Mouse (Mus musculus) forelimb bud, embryonic 11.5 days (tissue): ENCODE results near the gene Slc5a7.

Experiments
- DNase-seq: peaks from one replicate; pipeline ENCODE4 v3.0.0-alpha.2; 2012; ENCODE audit warnings: low read depth, low spot score

Slc5a7 gene

GRCm38 (mm10) chr17:54298934-54299333, at the start of gene Slc5a7:
Gene Slc5a7 (minus strand): TSS chr17:54299034.
- DNase-seq: no peak

- no peak for DNase-seq
Measured at GRCm38 (mm10) chr17:54347672-54348071, 48.8 kb upstream of the Slc5a7 start.

GRCm38 (mm10) chr17:54343395-54343794, 44.6 kb upstream of the Slc5a7 start:
- peak; percentile 57 for DNase-seq

- DNase-seq: peak; percentile 11
Measured at GRCm38 (mm10) chr17:54298232-54298924, 456 bp downstream of the Slc5a7 start.

- DNase-seq: no peak
Measured at GRCm38 (mm10) chr17:54250783-54251182, 48.1 kb downstream of the Slc5a7 start.

DNA sequence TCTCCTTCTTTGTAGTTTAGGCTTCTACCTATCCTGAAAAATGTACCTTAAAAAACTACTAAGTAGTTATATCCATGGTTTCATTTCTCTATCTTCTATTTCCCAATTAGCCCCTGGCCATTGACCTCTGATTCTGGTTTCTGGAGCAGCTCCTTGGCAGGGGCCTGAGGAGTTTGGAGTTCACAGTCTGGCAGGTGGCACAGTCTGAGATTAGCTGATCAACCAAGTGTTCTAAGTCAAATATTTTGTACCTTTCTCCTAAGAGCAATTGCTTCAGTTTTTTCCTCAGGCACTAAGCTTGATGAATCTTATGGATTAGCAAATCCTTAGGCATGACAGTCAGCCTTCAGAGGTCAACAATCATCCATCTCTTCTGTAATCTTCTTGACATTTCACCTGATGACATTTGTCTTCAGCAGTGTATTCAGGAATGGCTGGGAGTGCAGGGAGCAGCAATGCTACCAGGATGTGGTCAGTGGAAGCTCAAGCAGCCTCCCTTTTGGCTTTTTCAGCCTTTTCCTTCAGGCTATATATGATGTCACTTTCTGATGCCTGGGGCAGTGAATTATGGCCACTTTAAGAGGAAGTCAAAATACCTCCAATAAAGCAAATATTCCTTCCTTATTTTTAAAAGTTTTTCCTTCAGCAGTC, 55.1 kb downstream of the Slc5a7 start:
- DNase-seq: no peak

GRCm38 (mm10) chr17:54239435-54239834, 59.4 kb downstream of the Slc5a7 start:
- DNase-seq: no peak
